Mouse (Mus musculus): ENCODE results near the gene Hes6.

DNA sequence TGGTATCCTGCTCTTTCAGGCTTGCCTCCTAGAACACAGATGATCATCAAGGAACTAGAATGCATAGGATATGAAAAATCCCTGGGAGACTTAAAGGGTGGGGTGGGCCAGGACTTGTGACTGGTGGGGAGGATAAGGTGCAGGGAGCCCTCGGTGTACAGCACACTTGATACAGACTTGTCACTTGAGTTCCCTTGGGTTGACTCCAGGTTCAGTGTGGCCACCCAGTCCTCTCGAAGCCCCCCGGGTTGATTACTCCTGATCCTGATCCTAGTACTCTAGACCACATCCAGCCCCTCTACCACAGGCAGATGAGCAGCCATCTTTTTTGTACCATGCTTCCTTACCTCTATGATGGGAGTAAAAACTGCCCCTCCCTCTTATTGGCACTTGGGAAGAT is 41.1 kb upstream of the Hes6 start:
- TF ChIP-seq CTCF (IDR thresholded peaks at IDR 0.05; ENCODE audit: control insufficient read depth, insufficient read depth, insufficient read length): no peak
- no peak for TF ChIP-seq MYOG (IDR thresholded peaks at IDR 0.05; ENCODE audit: control insufficient read depth, extremely low read depth, insufficient read length)
- TF ChIP-seq MYOD1 (IDR thresholded peaks at IDR 0.05; ENCODE audit: control insufficient read depth, insufficient read length, low read depth): no peak
- no peak for TF ChIP-seq CEBPB (IDR thresholded peaks at IDR 0.05; ENCODE audit: low read depth)
- no peak for TF ChIP-seq USF1 (IDR thresholded peaks at IDR 0.05; ENCODE audit: low read depth)
